Mouse (Mus musculus) ES-Bruce4 (cell line): Measurements from ENCODE around the gene Pamr1.

Source experiments
- CTCF ChIP-seq: IDR thresholded peaks from one replicate; pipeline ENCODE4 v1.8.1; 2011; ENCODE audit warnings: low read depth, low read length
- POLR2A ChIP-seq: IDR thresholded peaks from one replicate; pipeline ENCODE4 v1.8.1; 2011; ENCODE audit warnings: low read length; ENCODE audit not compliant: insufficient read depth

DNA sequence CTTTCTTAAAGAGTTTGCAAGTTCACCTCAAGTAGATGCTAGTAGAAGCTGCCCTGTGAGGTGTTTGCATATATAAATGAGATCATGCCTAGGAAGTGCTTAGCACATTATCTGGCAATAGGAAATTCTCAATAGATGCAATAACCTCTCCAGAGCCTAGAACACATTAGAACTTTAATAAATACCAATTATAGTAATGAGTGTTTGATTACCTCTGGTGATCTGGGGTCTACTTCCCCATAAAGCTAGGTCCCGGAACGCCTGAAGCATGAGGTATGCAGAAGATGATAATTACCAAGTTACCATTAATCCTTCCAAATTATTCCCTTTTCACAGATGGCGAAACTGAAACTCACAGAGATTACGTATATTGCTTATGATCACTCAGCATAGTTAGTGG, 22.2 kb upstream of the Pamr1 start:
- no peak for TF ChIP-seq CTCF
- no peak for TF ChIP-seq POLR2A
